Mouse (Mus musculus) thymus, postnatal 10 days (tissue): ENCODE measurements around the gene Ctxn1.
"Not testable (repeated sequence)": the region's sequence is repeated elsewhere in the genome, so short reads cannot be mapped to it uniquely, and the experiment has no call there.

Experiments
- DNase-seq, 2 experiments: peaks; one replicate each; pipeline ENCODE4 v3.0.0; 2021; ENCODE audit warnings: low spot score in 2 of 2

Gene Ctxn1

GRCm38 (mm10) chr8:4259125-4259804, at the start of gene Ctxn1:
TSS of gene Ctxn1 (minus strand) at chr8:4259274.
- DNase-seq: peak; percentile 92 to 97

GRCm38 (mm10) chr8:4305838-4306237, 46.8 kb upstream of the Ctxn1 start:
- no peak for DNase-seq

DNA sequence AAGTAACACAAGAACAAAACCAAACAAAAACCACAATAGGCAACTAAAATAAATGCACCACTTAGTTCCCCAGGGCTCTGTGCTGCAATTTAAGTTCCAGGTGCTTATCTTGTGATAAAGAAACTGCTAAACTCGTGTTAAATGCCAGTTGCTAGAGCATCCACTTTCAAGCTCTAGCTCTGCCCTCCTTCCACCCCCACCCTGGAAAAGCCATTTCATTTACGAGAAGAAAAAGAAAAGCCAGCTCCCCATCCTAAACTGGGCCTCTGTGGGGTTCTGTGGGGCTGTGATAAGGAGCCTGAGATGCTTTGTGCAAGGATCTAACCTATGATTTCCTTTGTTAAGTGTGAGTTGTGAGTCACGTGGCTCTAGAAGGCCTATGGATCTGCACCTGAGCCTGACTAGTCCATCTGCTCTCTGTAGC, 45.1 kb upstream of the Ctxn1 start:
- no peak for DNase-seq

DNA sequence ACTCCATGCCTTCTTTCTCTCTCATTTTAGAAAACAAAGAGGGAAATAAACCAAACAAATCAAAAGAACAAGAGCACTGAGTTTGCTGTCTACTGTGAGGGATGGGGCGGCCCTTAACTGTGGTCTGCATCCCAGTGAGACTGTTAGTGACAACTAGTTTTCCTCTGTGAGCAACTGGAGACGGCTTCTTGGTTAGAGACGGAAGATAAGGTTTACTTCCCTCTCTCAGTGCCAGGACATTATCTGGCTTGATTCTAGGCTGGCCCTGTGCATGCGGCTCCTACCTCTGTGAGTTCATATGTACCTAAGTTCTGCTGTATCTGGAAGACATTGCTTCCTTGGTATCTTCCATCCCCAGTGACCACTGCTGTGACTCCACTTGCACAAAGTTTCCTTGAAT, 38.7 kb upstream of the Ctxn1 start:
- DNase-seq: no peak

- no peak for DNase-seq
These were observed 33.7 kb upstream of the Ctxn1 start for GRCm38 (mm10) chr8:4292738-4293137.

- no peak for DNase-seq
These were observed 17.0 kb upstream of the Ctxn1 start for GRCm38 (mm10) chr8:4276111-4276465.

DNA sequence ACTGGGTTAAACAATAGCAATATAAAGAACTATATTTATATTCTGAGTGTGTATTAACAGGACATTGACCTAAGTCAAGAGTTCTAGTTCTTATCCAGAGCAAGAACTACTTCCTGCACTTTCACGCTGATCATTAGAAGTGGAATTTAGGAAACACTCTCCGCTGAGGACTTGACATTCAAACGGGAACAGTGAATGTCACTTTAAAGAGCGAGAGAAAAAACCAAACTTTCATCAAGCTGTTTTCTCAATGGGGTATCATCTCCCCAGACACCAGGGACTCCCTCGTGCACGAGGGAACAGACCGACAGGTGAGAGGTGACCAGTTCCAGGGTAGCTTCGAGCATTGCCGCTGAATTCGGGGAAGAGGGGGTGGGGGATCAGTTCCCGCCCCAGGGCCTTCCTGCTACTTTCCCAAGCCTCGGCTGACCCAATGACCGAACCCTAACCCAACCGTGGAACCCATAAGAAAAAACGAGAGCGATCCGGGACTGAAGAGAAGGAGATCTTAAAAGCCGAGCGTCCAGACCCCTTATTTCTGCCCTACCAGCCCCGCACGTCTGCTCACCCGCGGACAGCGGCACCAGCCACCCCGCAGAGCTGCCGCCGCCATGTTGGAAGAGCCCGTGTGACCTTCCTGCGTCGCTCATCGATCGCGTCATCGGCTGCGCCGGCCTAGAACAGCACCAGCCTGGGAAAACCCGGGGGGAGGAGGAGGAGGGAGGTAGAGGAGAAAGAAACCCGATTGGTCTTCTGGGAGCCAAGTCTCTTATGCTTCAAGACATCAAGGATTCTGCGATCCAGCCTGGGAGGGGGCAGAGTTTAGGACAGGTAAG, 16.4 kb upstream of the Ctxn1 start, which contains the start of gene Timm44:
Gene Timm44 (minus strand): TSS at position 639 of the 836 bp plus-strand sequence.
- DNase-seq: peak; percentile 88 to 92

DNA sequence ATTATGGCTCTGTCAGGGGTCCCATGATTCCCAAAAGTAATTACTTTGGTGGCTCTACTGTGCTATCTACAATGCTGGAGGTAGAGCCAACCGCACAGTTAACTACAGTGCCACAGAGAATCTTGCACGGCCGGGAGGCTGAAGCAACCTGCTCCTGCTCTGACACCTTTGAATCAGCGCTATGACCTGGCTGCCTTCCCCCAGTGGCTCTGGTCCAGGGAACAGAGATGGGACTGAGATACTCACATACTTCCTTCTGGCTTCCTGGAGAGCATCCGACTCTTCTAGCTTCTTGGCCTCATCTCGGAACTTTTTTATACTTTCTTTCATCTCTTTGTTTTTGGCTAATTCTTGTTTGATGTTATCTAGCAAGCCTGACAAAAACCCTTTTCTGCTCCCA, 10.5 kb upstream of the Ctxn1 start:
- DNase-seq: no peak

GRCm38 (mm10) chr8:4267627-4268026, 8.6 kb upstream of the Ctxn1 start:
- no peak for DNase-seq

- no peak for DNase-seq
These were observed 6.3 kb upstream of the Ctxn1 start for GRCm38 (mm10) chr8:4265160-4265914.

- DNase-seq: no peak
These were observed 4.2 kb upstream of the Ctxn1 start for GRCm38 (mm10) chr8:4263105-4263791.

DNA sequence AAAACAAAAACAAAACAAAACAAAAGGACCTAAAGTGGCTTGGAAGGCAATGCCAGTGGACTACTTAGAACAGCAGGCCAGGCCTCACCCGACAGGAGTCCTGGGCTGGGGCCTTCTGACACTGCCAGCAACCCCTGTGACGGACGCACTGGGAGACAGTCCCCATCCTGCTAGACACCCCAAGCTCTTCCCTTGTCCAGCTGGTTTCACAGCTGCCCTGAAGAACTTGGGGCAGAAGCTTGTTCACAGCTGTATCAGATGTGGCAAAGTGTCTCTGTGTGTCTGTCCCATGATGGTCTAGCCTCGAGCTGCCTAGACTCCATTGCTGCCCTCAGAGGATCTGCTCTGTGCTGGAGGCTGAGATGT, 714 bp upstream of the Ctxn1 start:
- DNase-seq: no peak

DNA sequence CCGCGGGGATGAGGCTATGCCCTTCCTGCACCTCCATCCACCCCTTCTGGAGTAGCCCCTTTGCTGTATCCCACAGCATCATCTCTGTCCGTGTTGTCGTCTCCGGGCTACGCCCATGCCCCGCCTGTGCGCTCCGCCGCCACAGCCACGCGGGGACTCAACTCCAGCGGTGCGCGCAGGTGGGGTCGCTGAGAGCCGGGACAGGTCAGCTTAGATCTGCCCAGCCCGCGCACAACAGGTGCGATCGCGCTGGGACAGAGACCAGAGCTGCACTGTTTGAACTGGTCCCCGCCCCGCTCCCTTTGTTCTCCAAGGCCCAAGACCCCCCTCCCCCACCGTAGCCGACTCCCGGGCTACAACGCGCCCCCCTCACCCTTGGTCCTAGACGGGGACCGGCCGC, 396 bp downstream of the Ctxn1 start:
- peak in 1 of 2 experiments; percentile 46 for DNase-seq

DNA sequence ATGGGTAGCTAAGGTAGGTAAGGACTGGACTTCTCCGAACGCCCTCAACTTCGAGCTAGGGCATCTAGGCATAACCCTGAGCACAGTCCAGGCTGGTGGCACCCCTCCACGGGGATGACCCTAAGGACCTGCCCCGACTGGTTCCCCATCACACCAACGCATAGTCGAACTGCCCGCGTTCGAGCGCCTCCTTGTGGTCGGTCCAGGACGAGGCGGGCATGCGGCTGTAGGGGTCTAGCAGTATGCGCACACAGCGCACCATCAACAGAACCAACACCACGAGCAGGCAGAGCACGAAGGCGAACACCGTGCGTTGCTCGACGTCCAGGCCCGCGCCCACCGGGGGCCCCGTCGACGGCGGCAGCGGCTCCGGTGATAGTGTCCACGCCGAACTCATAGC, 841 bp downstream of the Ctxn1 start:
- peak; percentile 78 to 88 for DNase-seq

- DNase-seq: no peak
These were observed 1.7 kb downstream of the Ctxn1 start for GRCm38 (mm10) chr8:4257350-4257749.

- DNase-seq: no peak
These were observed 2.2 kb downstream of the Ctxn1 start for GRCm38 (mm10) chr8:4256911-4257310.

GRCm38 (mm10) chr8:4255471-4255870, 3.6 kb downstream of the Ctxn1 start:
- DNase-seq: not testable (repeated sequence)

DNA sequence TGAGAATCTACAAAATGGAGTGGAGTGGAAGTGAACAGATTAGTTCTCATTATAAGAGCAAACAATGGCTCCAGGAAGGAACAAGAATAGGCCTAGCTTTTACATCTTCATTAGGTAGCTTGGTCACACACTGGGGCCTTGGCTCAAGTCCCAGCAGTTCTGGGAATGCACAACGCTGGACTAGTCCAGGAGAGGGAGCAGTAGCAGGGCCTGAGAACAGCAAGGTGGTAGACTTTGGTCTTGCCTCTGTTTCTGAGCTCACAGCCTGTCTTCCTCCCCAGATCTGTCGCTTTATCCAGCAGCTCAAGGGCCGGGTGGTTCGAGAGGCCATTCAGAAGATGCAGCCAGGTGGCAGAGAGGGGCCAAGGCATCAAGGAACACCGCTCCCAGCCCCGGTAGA, 5.1 kb downstream of the Ctxn1 start:
- DNase-seq: no peak

GRCm38 (mm10) chr8:4252934-4253841, 5.9 kb downstream of the Ctxn1 start, which contains the start of gene Snapc2:
TSS of gene Snapc2 (plus strand) at chr8:4253080.
- DNase-seq: peak; percentile 91 to 96

DNA sequence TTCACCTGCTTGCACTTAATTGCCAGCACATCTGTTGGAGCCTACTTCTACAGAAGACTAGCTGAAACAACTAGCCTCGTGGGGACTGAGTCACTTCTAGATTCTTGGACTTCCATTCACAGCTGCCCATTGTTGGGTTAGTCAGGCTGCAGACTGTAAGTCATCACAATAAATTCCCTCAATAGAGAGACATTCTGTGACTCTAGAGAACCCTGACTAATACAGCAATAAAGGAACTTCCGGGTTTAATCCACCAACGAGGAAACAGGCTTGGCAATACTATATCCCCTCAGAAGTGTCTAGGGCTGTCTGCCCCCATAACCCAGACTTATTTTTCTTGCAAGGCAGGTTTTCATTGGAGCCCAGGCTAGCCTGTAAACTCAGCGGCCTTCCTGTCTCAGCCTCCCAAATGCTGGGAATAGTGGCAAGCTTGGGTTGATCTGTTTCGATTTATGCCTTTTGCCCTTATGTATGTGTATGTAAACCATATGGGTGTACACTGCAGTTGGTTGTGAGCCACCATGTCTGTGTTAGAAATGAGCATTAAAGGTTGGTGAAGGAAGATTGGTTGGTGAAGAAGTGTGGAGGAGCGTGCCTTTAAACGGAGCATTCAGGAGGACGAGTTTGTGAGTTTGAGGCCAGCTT, 6.8 kb downstream of the Ctxn1 start:
- DNase-seq: no peak
